Mouse (Mus musculus): Measurements from ENCODE around the gene Nck1.

DNA sequence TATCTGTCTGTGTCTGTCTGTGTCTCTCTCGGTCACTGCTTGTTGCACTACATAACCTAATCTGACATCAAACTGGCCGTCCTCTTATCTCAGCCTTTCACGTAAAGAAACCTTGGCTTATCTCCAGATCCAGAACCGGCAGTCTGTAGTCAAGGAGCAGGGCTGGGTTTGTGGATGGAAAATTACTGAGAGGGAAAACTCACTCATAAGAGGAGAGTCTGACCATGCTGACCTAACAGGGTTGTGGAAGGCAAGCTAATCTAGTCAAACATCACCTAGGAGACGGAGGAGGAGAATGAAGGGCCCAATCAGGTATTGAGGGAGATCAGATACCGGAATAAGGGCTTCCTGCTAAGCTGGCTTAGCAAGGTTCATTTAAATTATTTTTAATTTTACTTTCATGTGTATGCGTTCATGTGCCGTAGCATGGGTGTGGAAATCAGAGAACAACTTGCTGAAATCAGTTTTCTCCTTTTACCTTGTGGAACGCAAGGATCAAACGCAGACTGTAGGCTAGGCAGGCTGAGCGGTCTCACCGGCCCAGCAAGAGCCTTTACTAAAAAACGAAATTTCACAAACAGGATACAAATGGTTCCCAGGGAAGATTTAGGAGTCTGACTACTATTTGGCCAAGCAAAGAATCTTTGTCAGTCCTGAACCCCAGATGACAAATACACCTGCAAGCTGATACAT is 37.1 kb upstream of the Nck1 start:
- TF ChIP-seq CTCF (IDR thresholded peaks at IDR 0.05; ENCODE audit: low read depth) (no peak), EP300 (IDR thresholded peaks at IDR 0.05; ENCODE audit: low read depth) (no peak)
